Mouse (Mus musculus): ENCODE results near the gene Dusp22. TPM values are rescaled to one million over a fixed set of nuclear protein-coding genes. Genes with fewer than 3 reads are reported as not detected.

Gene Dusp22
- polyA plus RNA-seq, 1 experiment from 2014 or later = 23.6 TPM

DNA sequence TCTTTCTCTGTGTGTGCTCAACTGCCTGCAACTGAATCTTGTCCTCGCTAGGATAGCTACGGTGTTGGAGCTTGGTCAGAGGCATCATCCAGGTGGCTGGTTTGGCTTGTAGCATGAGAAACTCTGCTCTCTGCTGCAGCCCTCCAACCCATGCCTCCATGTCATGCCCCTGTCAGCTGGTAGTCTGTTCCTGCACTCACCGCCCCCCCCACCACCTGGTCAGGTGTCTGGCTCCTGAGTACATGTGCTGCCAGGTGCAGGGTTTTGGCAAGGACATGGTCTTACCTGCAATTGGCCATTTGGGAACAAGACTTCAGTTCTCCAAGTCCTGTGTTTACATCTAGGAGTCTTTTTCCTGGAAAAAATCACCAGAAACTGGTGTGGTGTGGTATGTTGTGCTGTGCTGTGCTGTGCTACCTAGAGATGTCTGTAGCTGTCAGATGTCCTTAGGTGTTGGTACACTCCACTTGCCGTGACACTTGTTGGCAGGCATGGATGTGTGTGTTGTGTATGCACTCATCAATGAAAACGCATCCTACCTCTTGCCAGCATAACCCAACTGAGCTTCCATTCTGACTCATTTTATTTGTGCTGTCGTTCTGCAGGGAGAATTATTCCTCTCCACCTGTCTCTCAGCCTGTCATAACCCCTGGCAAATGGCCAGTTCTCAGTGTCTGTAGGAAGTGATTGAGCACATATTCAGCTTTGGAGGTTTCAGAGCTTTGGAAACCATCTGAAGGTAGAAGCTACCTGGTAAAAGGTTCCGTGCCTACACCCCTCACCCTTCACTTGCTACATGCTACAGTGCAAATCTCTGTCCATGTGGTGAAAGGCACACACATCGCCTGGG, 44.7 kb downstream of the Dusp22 start:
- H3K36me3 ChIP-seq (ENCODE audit: control insufficient read depth, insufficient read depth, low read length) = no peaks in the 10 kb centered on the region
- ATAC-seq (ENCODE audit: low read depth) = no peak
- 76% methylated on average over 8 of the region's 8 CpGs for WGBS
- H3K4me1 ChIP-seq (replicated peaks; ENCODE audit: control insufficient read depth, insufficient read depth, low read length) = no peaks in the 10 kb centered on the region
- no peaks in the 10 kb centered on the region for H3K27me3 ChIP-seq (ENCODE audit: control insufficient read depth, insufficient read depth, low read depth, low read length)
- no peak overlapping the region for H3K4me2 ChIP-seq (ENCODE audit: low read depth, low read length)
- H3K27ac ChIP-seq (ENCODE audit: low read length) = no peak overlapping the region
- no peak overlapping the region for H3K4me3 ChIP-seq (ENCODE audit: low read length)
- H3K9me3 ChIP-seq (ENCODE audit: control insufficient read depth, low read length) = no peaks in the 10 kb centered on the region
- no peak overlapping the region for H3K9ac ChIP-seq (ENCODE audit: low read length)

DNA sequence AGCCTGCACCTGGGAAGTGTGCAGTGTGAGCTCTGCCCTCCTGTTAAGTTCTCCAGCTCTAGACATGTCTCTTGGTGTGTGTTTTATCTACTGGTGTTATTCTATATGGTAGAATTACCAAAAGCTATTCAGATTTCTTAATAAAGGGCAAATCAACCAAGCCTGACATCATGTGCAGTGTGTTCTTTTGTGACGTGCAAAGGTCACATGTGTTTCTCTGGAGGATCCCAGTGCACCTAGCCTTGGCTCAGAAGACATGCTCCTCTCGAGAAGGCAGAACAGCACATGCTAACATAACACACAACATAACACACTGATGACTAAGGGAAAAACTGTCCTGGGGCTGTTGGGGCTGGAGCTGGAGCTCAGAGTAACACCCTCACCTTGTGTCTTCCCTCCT, 51.3 kb downstream of the Dusp22 start:
- H3K4me1 ChIP-seq (replicated peaks; ENCODE audit: control insufficient read depth, insufficient read depth, low read length) = no peaks in the 10 kb centered on the region
- no peaks in the 10 kb centered on the region for H3K27me3 ChIP-seq (ENCODE audit: control insufficient read depth, insufficient read depth, low read depth, low read length)
- H3K27ac ChIP-seq (ENCODE audit: low read length) = no peak overlapping the region
- H3K9ac ChIP-seq (ENCODE audit: low read length) = no peak overlapping the region
- H3K36me3 ChIP-seq (ENCODE audit: control insufficient read depth, insufficient read depth, low read length) = no peaks in the 10 kb centered on the region
- H3K4me2 ChIP-seq (ENCODE audit: low read depth, low read length) = no peak overlapping the region
- no peak overlapping the region for H3K4me3 ChIP-seq (ENCODE audit: low read length)
- 79% methylated on average over 2 of the region's 2 CpGs for WGBS
- H3K9me3 ChIP-seq (ENCODE audit: control insufficient read depth, low read length) = no peaks in the 10 kb centered on the region
- ATAC-seq (ENCODE audit: low read depth) = no peak

GRCm38 (mm10) chr13:30711711-30712110, 51.9 kb downstream of the Dusp22 start:
- 92% methylated on average over 3 of the region's 3 CpGs for WGBS
- Histone ChIP-seq H3K4me3 (ENCODE audit: low read length) (no peak overlapping the region), H3K4me2 (ENCODE audit: low read depth, low read length) (no peak overlapping the region), H3K4me1 (replicated peaks; ENCODE audit: control insufficient read depth, insufficient read depth, low read length) (no peaks in the 10 kb centered on the region), H3K27ac (ENCODE audit: low read length) (no peak overlapping the region), H3K9me3 (ENCODE audit: control insufficient read depth, low read length) (no peaks in the 10 kb centered on the region), H3K9ac (ENCODE audit: low read length) (no peak overlapping the region), H3K27me3 (ENCODE audit: control insufficient read depth, insufficient read depth, low read depth, low read length) (no peaks in the 10 kb centered on the region), H3K36me3 (ENCODE audit: control insufficient read depth, insufficient read depth, low read length) (no peaks in the 10 kb centered on the region)
- ATAC-seq (ENCODE audit: low read depth) = no peak

DNA sequence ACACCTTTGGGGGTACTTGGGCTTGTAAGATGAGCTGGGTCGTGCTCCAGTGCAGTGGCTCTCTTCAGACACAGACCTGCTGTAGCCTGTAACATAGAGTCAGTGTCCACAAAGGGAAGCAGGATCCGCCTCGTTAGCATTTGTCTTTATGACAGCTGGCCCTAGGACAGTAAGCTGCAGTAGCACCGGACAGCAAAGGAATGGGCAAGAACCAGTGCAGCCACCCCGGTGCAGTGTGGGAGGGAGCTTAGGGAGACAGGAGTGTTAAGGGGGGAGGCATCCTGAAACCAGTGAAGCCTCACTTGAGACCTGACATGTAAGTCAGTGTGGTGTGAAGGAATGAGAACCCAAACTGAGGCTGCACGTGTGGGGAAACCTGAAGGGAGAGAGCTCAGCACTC, 52.5 kb downstream of the Dusp22 start:
- H3K27ac ChIP-seq (ENCODE audit: low read length) = no peak overlapping the region
- no peaks in the 10 kb centered on the region for H3K9me3 ChIP-seq (ENCODE audit: control insufficient read depth, low read length)
- H3K4me2 ChIP-seq (ENCODE audit: low read depth, low read length) = no peak overlapping the region
- no peak overlapping the region for H3K9ac ChIP-seq (ENCODE audit: low read length)
- H3K4me3 ChIP-seq (ENCODE audit: low read length) = no peak overlapping the region
- ATAC-seq (ENCODE audit: low read depth) = no peak
- 74% methylated on average over 6 of the region's 6 CpGs for WGBS
- H3K27me3 ChIP-seq (ENCODE audit: control insufficient read depth, insufficient read depth, low read depth, low read length) = no peaks in the 10 kb centered on the region
- no peaks in the 10 kb centered on the region for H3K4me1 ChIP-seq (replicated peaks; ENCODE audit: control insufficient read depth, insufficient read depth, low read length)
- H3K36me3 ChIP-seq (ENCODE audit: control insufficient read depth, insufficient read depth, low read length) = no peaks in the 10 kb centered on the region

DNA sequence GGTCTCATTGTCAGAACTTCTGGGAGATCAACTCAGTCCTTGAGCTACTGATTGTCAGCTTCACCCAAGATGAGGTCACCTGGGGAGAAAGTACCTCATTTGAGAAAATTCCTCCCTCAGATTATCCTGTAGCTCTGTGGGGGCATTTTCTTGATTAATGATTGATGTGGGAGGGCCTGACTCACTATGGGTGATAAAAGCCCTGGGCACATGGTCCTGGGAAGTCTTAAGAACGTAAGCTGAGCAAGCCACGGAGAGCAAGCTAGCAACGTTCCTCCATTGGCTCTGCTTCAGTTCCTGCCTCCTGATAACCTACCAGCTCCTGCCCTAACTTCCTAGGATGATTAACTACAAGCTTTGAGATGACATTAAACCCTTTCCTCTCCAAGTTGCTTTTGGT, 53.8 kb downstream of the Dusp22 start:
- no peak for ATAC-seq (ENCODE audit: low read depth)
- Histone ChIP-seq H3K36me3 (ENCODE audit: control insufficient read depth, insufficient read depth, low read length) (no peaks in the 10 kb centered on the region), H3K27me3 (ENCODE audit: control insufficient read depth, insufficient read depth, low read depth, low read length) (no peaks in the 10 kb centered on the region), H3K4me1 (replicated peaks; ENCODE audit: control insufficient read depth, insufficient read depth, low read length) (no peaks in the 10 kb centered on the region), H3K9me3 (ENCODE audit: control insufficient read depth, low read length) (no peaks in the 10 kb centered on the region), H3K4me2 (ENCODE audit: low read depth, low read length) (no peak overlapping the region), H3K27ac (ENCODE audit: low read length) (no peak overlapping the region), H3K9ac (ENCODE audit: low read length) (no peak overlapping the region), H3K4me3 (ENCODE audit: low read length) (no peak overlapping the region)
- WGBS = 46% methylated on average over 3 of the region's 3 CpGs

- no peak overlapping the region for H3K4me2 ChIP-seq (ENCODE audit: low read depth, low read length)
- no peaks in the 10 kb centered on the region for H3K9me3 ChIP-seq (ENCODE audit: control insufficient read depth, low read length)
- no peaks in the 10 kb centered on the region for H3K27me3 ChIP-seq (ENCODE audit: control insufficient read depth, insufficient read depth, low read depth, low read length)
- H3K9ac ChIP-seq (ENCODE audit: low read length) = no peak overlapping the region
- H3K27ac ChIP-seq (ENCODE audit: low read length) = no peak overlapping the region
- no peaks in the 10 kb centered on the region for H3K4me1 ChIP-seq (replicated peaks; ENCODE audit: control insufficient read depth, insufficient read depth, low read length)
- no peaks in the 10 kb centered on the region for H3K36me3 ChIP-seq (ENCODE audit: control insufficient read depth, insufficient read depth, low read length)
- H3K4me3 ChIP-seq (ENCODE audit: low read length) = no peak overlapping the region
- ATAC-seq (ENCODE audit: low read depth) = no peak
- 74% methylated on average over 6 of the region's 6 CpGs for WGBS
These were observed 54.8 kb downstream of the Dusp22 start for GRCm38 (mm10) chr13:30714552-30714951.

DNA sequence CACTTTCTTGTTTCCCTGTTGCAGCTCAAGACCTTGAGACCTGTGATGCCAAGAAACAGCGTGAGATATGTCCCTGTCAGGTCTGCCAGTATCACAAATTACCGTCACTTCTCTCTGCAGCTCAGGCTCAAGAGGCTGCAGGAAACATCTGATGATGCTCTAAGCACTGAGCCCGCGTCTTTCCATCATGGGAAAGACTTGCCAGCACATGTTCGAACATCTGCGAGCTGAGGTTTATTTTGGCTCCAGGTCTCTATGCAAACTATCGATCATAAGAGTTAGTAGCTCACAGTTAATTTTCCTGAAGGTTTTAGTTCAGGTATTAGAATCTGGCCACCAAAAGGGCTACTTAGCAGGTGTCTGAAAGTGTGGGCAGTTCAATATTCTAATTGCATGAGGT, 55.3 kb downstream of the Dusp22 start:
- WGBS = 78% methylated on average over 7 of the region's 7 CpGs
- Histone ChIP-seq H3K9me3 (ENCODE audit: control insufficient read depth, low read length) (no peaks in the 10 kb centered on the region), H3K4me3 (ENCODE audit: low read length) (no peak overlapping the region), H3K27ac (ENCODE audit: low read length) (no peak overlapping the region), H3K4me2 (ENCODE audit: low read depth, low read length) (no peak overlapping the region), H3K27me3 (ENCODE audit: control insufficient read depth, insufficient read depth, low read depth, low read length) (no peaks in the 10 kb centered on the region), H3K4me1 (replicated peaks; ENCODE audit: control insufficient read depth, insufficient read depth, low read length) (no peaks in the 10 kb centered on the region), H3K9ac (ENCODE audit: low read length) (no peak overlapping the region), H3K36me3 (ENCODE audit: control insufficient read depth, insufficient read depth, low read length) (no peaks in the 10 kb centered on the region)
- ATAC-seq (ENCODE audit: low read depth) = no peak

GRCm38 (mm10) chr13:30715573-30715972, 55.8 kb downstream of the Dusp22 start:
- Histone ChIP-seq H3K9ac (ENCODE audit: low read length) (no peak overlapping the region), H3K4me1 (replicated peaks; ENCODE audit: control insufficient read depth, insufficient read depth, low read length) (no peaks in the 10 kb centered on the region), H3K27me3 (ENCODE audit: control insufficient read depth, insufficient read depth, low read depth, low read length) (no peaks in the 10 kb centered on the region), H3K9me3 (ENCODE audit: control insufficient read depth, low read length) (no peaks in the 10 kb centered on the region), H3K4me3 (ENCODE audit: low read length) (no peak overlapping the region), H3K27ac (ENCODE audit: low read length) (no peak overlapping the region), H3K4me2 (ENCODE audit: low read depth, low read length) (no peak overlapping the region), H3K36me3 (ENCODE audit: control insufficient read depth, insufficient read depth, low read length) (no peaks in the 10 kb centered on the region)
- ATAC-seq (ENCODE audit: low read depth) = no peak
- WGBS = 79% methylated on average over 4 of the region's 4 CpGs

DNA sequence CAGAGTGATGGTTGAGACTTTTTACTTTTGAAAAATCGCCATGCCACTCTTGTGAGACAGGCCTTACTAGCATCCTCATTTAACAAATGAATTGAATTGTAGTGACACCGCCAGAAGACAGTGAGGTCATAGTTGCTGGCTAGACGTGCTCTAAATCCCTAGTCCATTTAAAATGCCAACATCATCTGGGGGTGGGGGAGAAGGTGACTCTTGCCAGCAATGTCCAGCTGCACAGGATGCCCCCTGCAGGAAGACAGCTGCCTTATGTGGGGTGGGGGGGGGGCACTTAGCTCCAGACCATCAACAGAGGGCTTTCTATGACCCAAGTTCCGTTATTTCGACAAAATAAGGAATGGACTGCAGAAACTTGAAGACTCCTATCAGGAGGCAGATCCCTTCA, 56.8 kb downstream of the Dusp22 start:
- Histone ChIP-seq H3K4me3 (ENCODE audit: low read length) (no peak overlapping the region), H3K36me3 (ENCODE audit: control insufficient read depth, insufficient read depth, low read length) (no peaks in the 10 kb centered on the region), H3K27me3 (ENCODE audit: control insufficient read depth, insufficient read depth, low read depth, low read length) (no peaks in the 10 kb centered on the region), H3K9me3 (ENCODE audit: control insufficient read depth, low read length) (no peaks in the 10 kb centered on the region), H3K9ac (ENCODE audit: low read length) (no peak overlapping the region), H3K4me1 (replicated peaks; ENCODE audit: control insufficient read depth, insufficient read depth, low read length) (no peaks in the 10 kb centered on the region), H3K27ac (ENCODE audit: low read length) (no peak overlapping the region), H3K4me2 (ENCODE audit: low read depth, low read length) (no peak overlapping the region)
- ATAC-seq (ENCODE audit: low read depth) = no peak
- WGBS = 63% methylated on average over 5 of the region's 5 CpGs
